Mouse (Mus musculus): ENCODE results near the gene Tbc1d2b. TPM values are rescaled to one million over a fixed set of nuclear protein-coding genes. Genes with fewer than 3 reads are reported as not detected.

Tbc1d2b gene
- total RNA-seq, 2 experiments from 2014 or later, result 14.1 to 14.2 TPM

GRCm38 (mm10) chr9:90198531-90199449, 71.8 kb downstream of the Tbc1d2b start:
- no peak overlapping the region for H3K4me3 ChIP-seq
- no peak for DNase-seq (ENCODE audit: extremely low spot score in 1 of 2, low spot score in 2 of 2)
- intact Hi-C loops (cut with DNase I), result no loop called here
- H3K27ac ChIP-seq, result no peak overlapping the region
- TF ChIP-seq CTCF (IDR thresholded peaks at IDR 0.05), result no peak; the same call in 1 of the 2 replicates

DNA sequence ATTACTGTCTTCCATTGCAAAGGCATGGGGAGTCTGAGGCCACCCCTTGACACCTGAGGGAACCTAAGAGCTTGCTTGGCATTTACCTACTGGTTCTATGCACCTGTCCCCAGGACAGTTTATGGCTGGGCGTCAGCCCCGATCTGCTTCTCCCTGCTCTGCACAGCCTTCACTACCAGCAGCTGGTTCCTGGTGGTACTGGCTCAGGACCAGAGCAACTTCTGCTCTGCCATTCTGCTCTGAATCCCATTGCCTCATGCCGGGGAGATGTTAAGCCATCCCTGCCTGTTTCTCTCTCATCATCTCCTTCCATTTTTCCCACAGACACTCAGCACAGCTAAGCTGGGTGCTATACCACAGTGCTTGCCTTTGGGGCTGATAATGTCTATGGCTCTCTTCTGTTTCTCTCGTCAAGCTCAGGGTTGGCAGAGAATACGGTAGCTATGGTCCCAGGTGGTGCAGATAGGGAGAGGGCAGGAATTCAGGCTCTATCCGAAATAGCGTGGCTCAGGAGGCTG, 72.7 kb downstream of the Tbc1d2b start:
- intact Hi-C loops (cut with DNase I), result no loop called here
- no peak for DNase-seq (ENCODE audit: extremely low spot score in 1 of 2, low spot score in 2 of 2)
- TF ChIP-seq CTCF (IDR thresholded peaks at IDR 0.05), result no peak
- Histone ChIP-seq H3K4me3 (no peak overlapping the region), H3K27ac (no peak overlapping the region)

GRCm38 (mm10) chr9:90197116-90197665, 73.4 kb downstream of the Tbc1d2b start:
- DNase-seq (ENCODE audit: extremely low spot score in 1 of 2, low spot score in 2 of 2), result no peak
- no peak for TF ChIP-seq CTCF (IDR thresholded peaks at IDR 0.05)
- intact Hi-C loops (cut with DNase I), result no loop called here
- Histone ChIP-seq H3K4me3 (no peak overlapping the region), H3K27ac (no peak overlapping the region)

DNA sequence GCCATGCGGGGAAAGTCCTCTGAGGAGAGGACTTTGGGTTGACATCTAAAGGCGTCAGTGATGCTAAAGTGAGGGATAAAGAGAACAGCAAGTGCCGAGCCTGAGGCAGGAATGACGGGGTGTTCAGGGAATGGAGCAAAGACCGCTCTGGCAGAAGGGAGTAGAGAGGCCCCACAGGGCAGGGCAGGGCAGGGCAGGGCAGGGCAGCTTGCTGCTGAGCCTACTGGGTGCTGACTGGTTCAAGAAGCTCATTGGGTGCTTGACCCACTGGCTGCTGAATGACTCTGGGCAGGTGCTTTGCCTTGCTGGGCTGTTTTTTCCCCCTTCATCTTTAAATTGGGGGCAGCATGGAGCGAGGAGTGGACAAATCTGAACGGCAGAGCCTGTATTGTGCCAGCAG, 74.3 kb downstream of the Tbc1d2b start:
- Histone ChIP-seq H3K4me3 (no peak overlapping the region), H3K27ac (no peak overlapping the region)
- DNase-seq (ENCODE audit: extremely low spot score in 1 of 2, low spot score in 2 of 2), result no peak
- intact Hi-C loops (cut with DNase I), result no loop called here
- no peak for TF ChIP-seq CTCF (IDR thresholded peaks at IDR 0.05)

DNA sequence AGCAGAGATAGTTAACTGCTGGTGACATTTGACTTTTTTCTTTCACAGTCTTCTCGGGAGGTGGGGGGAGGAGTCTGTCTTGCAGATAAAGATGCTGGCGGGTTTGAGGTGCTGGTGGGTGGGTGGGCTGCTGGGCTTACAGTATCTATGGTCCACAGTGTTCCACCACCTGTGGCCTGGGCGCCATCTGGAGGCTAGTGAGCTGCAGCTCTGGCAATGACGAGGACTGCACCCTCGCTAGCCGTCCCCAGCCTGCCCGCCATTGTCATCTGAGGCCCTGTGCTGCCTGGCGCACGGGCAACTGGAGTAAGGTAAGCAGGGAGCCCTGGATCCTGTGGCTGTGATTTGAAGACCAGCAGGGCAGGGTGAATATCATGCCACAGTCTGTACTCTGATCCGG, 75.6 kb downstream of the Tbc1d2b start:
- TF ChIP-seq CTCF (IDR thresholded peaks at IDR 0.05), result no peak
- Histone ChIP-seq H3K4me3 (no peak overlapping the region), H3K27ac (no peak overlapping the region)
- intact Hi-C loops (cut with DNase I), result no loop called here
- DNase-seq (ENCODE audit: extremely low spot score in 1 of 2, low spot score in 2 of 2), result no peak

DNA sequence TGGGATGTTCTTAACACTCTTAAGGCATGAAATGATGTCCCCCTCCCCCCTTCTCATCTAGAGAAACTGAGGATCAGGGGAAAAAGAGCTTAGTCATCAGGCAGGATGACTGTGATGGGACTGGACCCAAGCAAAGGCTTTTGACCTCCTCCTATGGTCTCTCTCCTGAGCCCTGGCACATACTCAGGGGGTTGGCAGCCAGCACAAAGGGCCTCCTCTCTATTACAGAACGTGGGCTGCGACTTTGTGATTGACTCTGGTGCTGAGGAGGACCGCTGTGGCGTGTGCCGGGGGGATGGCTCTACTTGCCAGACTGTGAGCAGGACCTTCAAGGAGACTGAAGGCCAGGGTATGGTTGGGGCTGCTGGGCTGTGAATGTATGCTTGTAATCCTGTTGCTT, 81.2 kb downstream of the Tbc1d2b start:
- no peak overlapping the region for H3K4me3 ChIP-seq
- intact Hi-C loops (cut with DNase I), result no loop called here
- no peak for DNase-seq (ENCODE audit: extremely low spot score in 1 of 2, low spot score in 2 of 2)
- no peak for TF ChIP-seq CTCF (IDR thresholded peaks at IDR 0.05)
- H3K27ac ChIP-seq, result no peak overlapping the region

DNA sequence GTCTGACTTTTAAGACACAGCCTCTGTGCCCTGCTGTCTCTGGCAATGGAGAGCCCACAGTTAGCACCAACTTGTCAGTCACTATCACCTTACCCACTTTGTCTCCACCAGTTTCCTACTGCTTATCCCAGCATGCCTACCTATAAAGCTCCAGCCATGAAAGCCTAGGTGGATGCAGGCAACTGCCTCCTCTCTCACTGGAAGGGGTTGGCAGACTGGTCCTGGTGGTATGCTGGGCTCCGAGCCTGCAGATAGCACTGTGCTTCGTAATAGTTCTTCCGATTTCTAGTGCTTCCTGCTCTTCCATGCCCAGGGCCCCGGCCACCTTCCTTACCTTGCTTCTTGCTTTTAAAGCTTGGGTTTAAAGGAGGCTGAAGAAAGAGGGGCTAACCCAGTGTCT, 81.7 kb downstream of the Tbc1d2b start:
- no peak for DNase-seq (ENCODE audit: extremely low spot score in 1 of 2, low spot score in 2 of 2)
- Histone ChIP-seq H3K4me3 (no peak overlapping the region), H3K27ac (no peak overlapping the region)
- intact Hi-C loops (cut with DNase I), result no loop called here
- TF ChIP-seq CTCF (IDR thresholded peaks at IDR 0.05), result no peak

DNA sequence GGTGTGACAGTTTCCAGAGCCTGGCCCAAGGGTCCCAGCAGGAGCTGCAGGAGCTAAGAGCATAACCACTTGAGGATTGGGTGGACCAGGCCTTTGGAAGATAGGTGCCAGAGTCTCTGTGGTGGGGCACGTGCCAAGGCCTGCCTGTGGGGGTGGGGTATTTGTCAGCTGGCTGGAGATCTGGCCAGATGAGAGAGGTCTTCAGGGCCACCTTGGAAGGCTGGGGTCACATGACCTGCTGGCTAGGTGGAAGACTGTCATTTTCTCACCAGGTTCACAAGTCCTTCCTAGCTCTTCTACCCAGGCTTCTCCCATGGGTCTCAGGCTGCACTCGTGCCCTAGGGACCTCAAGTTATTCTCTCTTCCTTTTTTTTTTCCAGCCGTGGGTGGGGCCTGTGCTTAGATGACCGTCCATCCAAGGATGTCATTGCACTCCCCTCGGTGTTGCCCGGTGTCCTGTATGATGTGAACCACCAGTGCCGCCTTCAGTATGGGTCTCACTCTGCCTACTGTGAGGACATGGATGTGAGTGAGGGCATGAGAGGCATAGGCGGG, 85.2 kb downstream of the Tbc1d2b start:
- TF ChIP-seq CTCF (IDR thresholded peaks at IDR 0.05), result no peak
- Histone ChIP-seq H3K4me3 (no peak overlapping the region), H3K27ac (no peak overlapping the region)
- intact Hi-C loops (cut with DNase I), result no loop called here
- DNase-seq (ENCODE audit: extremely low spot score in 1 of 2, low spot score in 2 of 2), result no peak

- no peak for TF ChIP-seq CTCF (IDR thresholded peaks at IDR 0.05)
- no peak for DNase-seq (ENCODE audit: extremely low spot score in 1 of 2, low spot score in 2 of 2)
- H3K4me3 ChIP-seq, result no peak overlapping the region
- no peak overlapping the region for H3K27ac ChIP-seq
- intact Hi-C loops (cut with DNase I), result no loop called here
Observed at GRCm38 (mm10) chr9:90184116-90184515, 86.5 kb downstream of the Tbc1d2b start.

DNA sequence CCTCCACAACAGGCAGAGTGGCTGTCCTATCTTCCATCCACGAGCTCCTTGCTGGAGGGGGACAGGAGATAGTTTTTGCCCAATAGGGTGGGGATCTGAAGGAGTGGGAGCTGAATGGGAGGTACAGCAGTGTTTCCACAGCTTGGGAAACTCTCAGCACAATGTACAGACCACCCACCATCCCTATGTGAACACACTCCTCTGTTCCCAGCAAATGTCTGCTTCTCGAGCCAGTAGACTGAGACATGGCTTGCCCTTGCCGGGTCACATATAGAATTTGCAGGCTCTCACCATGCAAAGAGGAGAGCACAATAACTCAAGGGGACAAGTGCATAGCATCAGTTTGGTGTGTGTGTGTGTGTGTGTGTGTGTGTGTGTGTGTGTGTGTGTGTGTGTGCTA, 87.1 kb downstream of the Tbc1d2b start:
- no peak for TF ChIP-seq CTCF (IDR thresholded peaks at IDR 0.05)
- H3K27ac ChIP-seq, result no peak overlapping the region
- H3K4me3 ChIP-seq, result no peak overlapping the region
- no peak for DNase-seq (ENCODE audit: extremely low spot score in 1 of 2, low spot score in 2 of 2)
- intact Hi-C loops (cut with DNase I), result no loop called here

GRCm38 (mm10) chr9:90182636-90183421, 87.8 kb downstream of the Tbc1d2b start:
- H3K4me3 ChIP-seq, result no peak overlapping the region
- intact Hi-C loops (cut with DNase I), result no loop called here
- DNase-seq (ENCODE audit: extremely low spot score in 1 of 2, low spot score in 2 of 2), result no peak
- H3K27ac ChIP-seq, result no peak overlapping the region
- TF ChIP-seq CTCF (IDR thresholded peaks at IDR 0.05), result no peak
